Mouse (Mus musculus) neural tube, embryonic 14.5 days (tissue): ENCODE measurements around the gene Nr2c2. TPM values are rescaled to one million over a fixed set of nuclear protein-coding genes. Genes with fewer than 3 reads are reported as not detected.

ENCODE experiments used
- ATAC-seq: fragments of 200-750 bp; cut with Nextera tagmentation; 2 replicates; pipeline ENCODE4 v1.8.0; 2017; ENCODE audit warnings: low read depth, mild to moderate bottlenecking, moderate TSS enrichment, moderate library complexity
- H3K27ac ChIP-seq: fragments of 300-500 bp; sonication (generic); 2 replicates; pipeline ENCODE4 v1.5.1; 2014; ENCODE audit warnings: low read depth, mild to moderate bottlenecking, control low read depth, low read length, moderate library complexity, mixed read lengths
- H3K27me3 ChIP-seq: fragments of 300-500 bp; sonication (generic); 2 replicates; pipeline ENCODE4 v1.6.1; 2014; ENCODE audit warnings: low read length; ENCODE audit not compliant: control insufficient read depth, insufficient read depth
- H3K36me3 ChIP-seq: fragments of 300-500 bp; sonication (generic); 2 replicates; pipeline ENCODE4 v1.6.1; 2014; ENCODE audit warnings: low read length, mixed read lengths; ENCODE audit not compliant: control insufficient read depth, insufficient read depth
- H3K4me1 ChIP-seq: fragments of 300-500 bp; sonication (generic); 2 replicates; pipeline ENCODE4 v1.6.1; 2014; ENCODE audit warnings: low read length; ENCODE audit not compliant: control insufficient read depth, insufficient read depth
- H3K4me2 ChIP-seq: fragments of 300-500 bp; sonication (generic); 2 replicates; pipeline ENCODE4 v1.6.1; 2014; ENCODE audit warnings: mild to moderate bottlenecking, low read depth, low read length, control low read depth
- H3K4me3 ChIP-seq: fragments of 300-500 bp; sonication (generic); 2 replicates; pipeline ENCODE4 v1.5.1; 2014; ENCODE audit warnings: low read depth, low read length, control low read depth, mixed read lengths
- H3K9ac ChIP-seq: fragments of 300-500 bp; sonication (generic); replicated peaks from 2 replicates; pipeline ENCODE4 v1.6.1; 2014; ENCODE audit warnings: low read depth, mild to moderate bottlenecking, control low read depth, low read length, mixed read lengths
- H3K9me3 ChIP-seq: fragments of 300-500 bp; sonication (generic); 2 replicates; pipeline ENCODE4 v1.6.1; 2016; ENCODE audit warnings: low read length; ENCODE audit not compliant: control insufficient read depth
- WGBS: fragments of 180-500 bp; shearing (Covaris S2); extraction: QIAGEN DNeasy Blood & Tissue Kit; methylation state at CpG from one replicate; pipeline ENCODE4 v1.1.7; 2014; 5-methylcytosine and 5-hydroxymethylcytosine counted together
- polyA plus RNA-seq: library from polyadenylated mRNA; unstranded; fragments of >200 nt; fragmentation: Nextera tagmentation; extraction: Ambion mirVana; gene quantifications from 2 replicates; pipeline ENCODE4 v1.2.1, GENCODE M21; 2014

Gene Nr2c2
- 34.1 and 36.4 TPM in 2 replicates for polyA plus RNA-seq

DNA sequence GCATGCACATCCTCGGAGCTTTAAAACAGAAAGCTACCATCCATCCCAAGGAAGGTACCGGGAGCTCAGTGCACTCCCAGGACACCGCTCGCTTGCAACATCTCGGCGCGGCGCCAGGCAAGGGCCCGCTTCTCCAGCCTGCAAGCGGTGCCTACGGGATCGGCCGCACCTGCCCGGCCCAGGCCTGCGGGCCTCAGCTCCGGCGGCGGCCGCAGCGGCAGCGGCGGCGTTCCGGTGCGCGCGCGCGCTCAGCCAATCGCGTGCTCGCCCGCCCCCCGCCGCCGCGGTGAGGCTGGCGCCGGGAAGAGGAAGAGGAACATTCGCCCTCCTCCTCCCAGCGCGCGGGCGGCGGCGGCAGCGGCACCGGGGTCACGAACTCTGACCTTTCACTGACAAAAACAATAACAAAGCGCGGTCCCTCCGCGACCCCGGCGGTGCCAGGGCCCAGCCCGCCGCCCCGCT is at the start of gene Nr2c2:
TSS of gene Nr2c2 (plus strand) at position 261 of the 462 bp plus-strand sequence.
- H3K27me3 ChIP-seq = no peaks in the 10 kb centered on the region
- H3K4me1 ChIP-seq = peaks cover 27% of the 10 kb centered on the region
- H3K4me3 ChIP-seq = peak within 1 kb of the TSS; percentile 99
- H3K9me3 ChIP-seq = no peaks in the 10 kb centered on the region
- peak within 1 kb of the TSS; percentile 98 for H3K27ac ChIP-seq
- H3K36me3 ChIP-seq = no peaks in the 10 kb centered on the region
- WGBS = under 1% methylated on average over 25 of the region's 58 CpGs
- peak within 1 kb of the TSS; percentile 99 for H3K9ac ChIP-seq
- peak within 1 kb of the TSS; percentile 79 for H3K4me2 ChIP-seq
- peak; percentile 72 for ATAC-seq

DNA sequence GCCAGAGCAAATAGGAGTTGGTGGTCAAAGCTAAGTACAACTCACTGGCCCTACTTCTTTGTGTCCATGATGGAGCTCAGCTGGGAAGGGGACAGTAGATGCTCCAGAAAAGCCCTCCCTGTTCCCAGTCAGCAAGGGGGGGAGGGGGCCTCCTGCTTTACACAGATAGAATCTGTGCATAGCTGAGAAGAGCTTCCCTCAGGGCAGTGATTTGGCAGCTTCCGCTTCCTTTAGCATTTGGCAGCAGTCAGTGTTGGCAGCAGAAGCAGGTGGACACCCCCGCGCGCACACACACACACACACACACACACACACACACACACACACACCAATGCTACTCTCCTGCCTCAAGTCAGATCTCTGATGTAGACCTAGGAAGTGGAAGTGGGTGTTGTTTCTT is 49.1 kb upstream of the Nr2c2 start:
- Histone ChIP-seq H3K9me3 (no peaks in the 10 kb centered on the region), H3K36me3 (no peaks in the 10 kb centered on the region), H3K9ac (no peak overlapping the region), H3K4me3 (no peak overlapping the region), H3K27me3 (no peaks in the 10 kb centered on the region), H3K4me2 (no peak overlapping the region), H3K27ac (no peak overlapping the region), H3K4me1 (no peaks in the 10 kb centered on the region)
- 66% methylated on average over 4 of the region's 4 CpGs for WGBS
- no peak for ATAC-seq

DNA sequence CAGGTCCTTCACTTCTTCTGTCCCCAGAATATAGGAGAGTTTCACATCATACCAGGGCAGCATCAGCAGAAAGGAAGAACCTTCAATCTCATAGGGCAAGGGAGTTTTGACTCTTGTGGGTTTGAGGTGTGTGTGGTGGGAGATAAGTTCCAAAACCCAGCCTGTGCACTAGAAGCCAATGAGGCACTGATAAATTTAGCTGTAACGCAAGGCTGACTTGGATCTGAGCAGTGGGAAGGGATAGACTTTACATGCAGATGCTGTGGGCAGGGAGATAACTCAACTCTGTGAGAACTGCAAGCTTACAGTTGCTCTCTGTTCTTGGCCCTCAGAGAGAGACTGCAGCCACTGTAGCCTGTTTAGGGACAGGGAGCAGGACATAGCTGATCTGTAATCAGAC is 48.3 kb upstream of the Nr2c2 start:
- H3K4me2 ChIP-seq = no peak overlapping the region
- H3K4me1 ChIP-seq = no peaks in the 10 kb centered on the region
- no peaks in the 10 kb centered on the region for H3K27me3 ChIP-seq
- no peak overlapping the region for H3K27ac ChIP-seq
- no peak overlapping the region for H3K4me3 ChIP-seq
- ATAC-seq = no peak
- H3K9ac ChIP-seq = no peak overlapping the region
- 92% methylated on average over 1 of the region's 1 CpGs for WGBS
- H3K9me3 ChIP-seq = no peaks in the 10 kb centered on the region
- no peaks in the 10 kb centered on the region for H3K36me3 ChIP-seq

DNA sequence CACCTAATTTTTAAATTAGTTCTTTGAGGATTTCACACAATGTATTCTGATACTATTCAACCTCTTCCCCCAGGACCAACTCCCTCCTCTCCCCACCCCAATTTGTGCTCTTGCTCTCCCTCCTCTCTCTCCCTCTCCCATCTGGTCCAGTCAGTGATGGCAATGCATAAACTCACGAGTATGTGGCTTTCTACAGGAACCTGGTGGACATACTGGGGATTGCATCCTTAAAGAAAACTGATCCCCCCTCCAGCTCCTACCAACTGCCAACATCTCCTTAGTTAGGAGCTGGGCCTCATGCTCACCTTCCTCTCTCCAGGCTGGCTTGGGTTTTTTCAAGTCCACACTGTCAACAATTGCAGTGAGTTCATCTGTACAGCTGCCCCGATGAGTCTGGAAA is 33.4 kb upstream of the Nr2c2 start:
- no peak overlapping the region for H3K9ac ChIP-seq
- H3K27me3 ChIP-seq = no peaks in the 10 kb centered on the region
- no peak for ATAC-seq
- H3K4me3 ChIP-seq = no peak overlapping the region
- no peaks in the 10 kb centered on the region for H3K36me3 ChIP-seq
- no peak overlapping the region for H3K27ac ChIP-seq
- H3K9me3 ChIP-seq = no peaks in the 10 kb centered on the region
- H3K4me1 ChIP-seq = no peaks in the 10 kb centered on the region
- no peak overlapping the region for H3K4me2 ChIP-seq
- 51% methylated on average over 2 of the region's 2 CpGs for WGBS

DNA sequence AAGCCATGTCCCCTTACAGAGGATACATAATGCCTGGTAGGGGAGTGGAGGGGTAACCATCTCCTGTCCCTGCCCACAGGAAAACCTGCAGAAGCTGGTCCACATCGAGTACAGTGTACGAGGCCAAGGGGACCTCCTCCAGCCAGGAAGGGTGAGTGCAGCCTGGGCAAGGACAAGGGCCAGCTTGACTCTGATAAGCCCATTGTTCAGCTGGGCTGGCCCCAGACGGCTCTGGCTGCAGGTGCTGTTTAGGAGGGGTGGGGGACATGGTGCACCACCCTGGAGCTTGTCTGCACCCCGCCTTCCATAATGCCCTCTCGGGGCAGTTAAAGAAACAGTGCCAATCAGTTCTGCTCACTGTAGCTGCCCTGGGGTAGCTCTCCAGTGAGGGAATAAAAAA is 29.5 kb upstream of the Nr2c2 start:
- no peak overlapping the region for H3K4me3 ChIP-seq
- no peaks in the 10 kb centered on the region for H3K9me3 ChIP-seq
- WGBS = 55% methylated on average over 5 of the region's 5 CpGs
- H3K4me1 ChIP-seq = no peaks in the 10 kb centered on the region
- no peak overlapping the region for H3K9ac ChIP-seq
- ATAC-seq = no peak
- H3K27me3 ChIP-seq = no peaks in the 10 kb centered on the region
- no peak overlapping the region for H3K4me2 ChIP-seq
- no peaks in the 10 kb centered on the region for H3K36me3 ChIP-seq
- no peak overlapping the region for H3K27ac ChIP-seq

DNA sequence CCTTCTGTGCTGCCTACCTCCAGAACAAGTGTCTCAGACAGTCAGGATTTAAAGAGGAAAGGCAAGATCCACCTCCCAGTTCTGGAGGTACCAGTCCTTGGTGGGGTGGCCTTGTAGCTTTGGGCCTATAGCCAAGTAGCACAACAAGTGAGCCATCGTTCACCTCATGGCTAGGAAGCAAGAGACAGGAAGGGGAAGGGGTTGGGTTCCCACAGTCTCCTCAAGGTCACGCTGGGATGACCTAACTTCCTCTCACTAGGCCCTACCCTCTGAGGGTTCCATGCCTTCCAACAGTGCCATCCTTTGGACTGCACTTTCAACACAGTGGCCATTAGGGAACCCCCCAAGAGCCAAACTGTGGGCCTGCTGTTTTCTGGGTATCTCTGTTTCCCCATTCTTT is 27.7 kb upstream of the Nr2c2 start:
- Histone ChIP-seq H3K4me1 (no peaks in the 10 kb centered on the region), H3K27me3 (no peaks in the 10 kb centered on the region), H3K4me2 (no peak overlapping the region), H3K9ac (no peak overlapping the region), H3K27ac (no peak overlapping the region), H3K36me3 (no peaks in the 10 kb centered on the region), H3K9me3 (no peaks in the 10 kb centered on the region), H3K4me3 (no peak overlapping the region)
- no peak for ATAC-seq
- 87% methylated on average over 2 of the region's 2 CpGs for WGBS

DNA sequence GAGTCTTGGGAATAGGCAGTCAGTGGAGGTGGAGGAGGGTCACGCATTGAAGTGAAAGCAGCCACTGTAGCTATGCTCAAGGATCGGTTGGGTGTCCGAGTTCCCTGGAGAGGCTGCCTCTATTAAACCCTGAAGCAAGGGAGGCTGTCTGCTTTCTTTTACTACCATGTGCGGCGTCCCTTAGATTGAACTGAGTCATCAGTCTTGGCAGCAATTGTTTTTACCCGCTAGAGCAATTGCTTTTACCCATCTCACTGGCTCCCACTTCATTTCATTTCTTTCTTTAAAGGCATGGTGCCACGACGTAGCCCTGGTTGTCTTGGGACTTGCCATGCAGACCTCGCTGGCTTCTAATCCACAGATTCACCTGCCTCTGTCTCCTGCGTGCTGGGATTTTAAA is 27.1 kb upstream of the Nr2c2 start:
- H3K9ac ChIP-seq = no peak overlapping the region

DNA sequence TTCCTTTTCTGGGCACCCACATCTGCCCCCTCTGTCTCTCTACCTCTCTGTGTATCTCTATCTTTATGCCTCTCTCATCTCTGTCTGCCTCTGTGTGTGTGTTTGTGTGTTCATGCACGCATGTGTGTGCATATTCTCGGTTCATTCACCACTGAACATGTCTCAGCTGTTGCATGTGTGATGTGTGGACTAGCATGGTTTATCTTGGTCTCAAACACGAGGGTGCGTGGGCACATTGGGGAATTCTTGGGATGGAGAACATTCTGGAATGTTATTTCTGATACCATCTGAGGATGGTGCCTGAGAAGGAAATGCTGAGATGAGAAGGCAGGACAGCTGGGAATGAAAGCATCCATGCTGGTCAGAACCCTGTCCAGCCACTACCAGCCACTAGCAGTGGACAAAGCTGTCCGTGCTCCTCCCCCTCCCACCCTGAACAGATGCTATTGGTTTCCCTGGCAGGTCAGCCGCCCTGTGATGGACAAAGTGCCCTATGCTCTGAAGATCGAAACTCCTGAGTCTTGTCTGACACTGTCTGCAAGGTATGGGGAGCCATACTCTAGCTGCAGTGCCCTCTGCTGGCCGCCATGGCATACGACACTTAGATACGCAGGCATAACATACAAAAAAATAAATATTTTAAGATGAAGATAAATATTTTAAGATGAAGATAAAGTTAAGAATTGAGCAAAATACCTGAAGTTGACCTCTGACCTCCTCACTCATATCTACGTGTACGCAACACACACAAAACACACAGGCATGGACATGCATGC is 25.3 kb upstream of the Nr2c2 start:
- no peak for ATAC-seq
- Histone ChIP-seq H3K9me3 (no peaks in the 10 kb centered on the region), H3K9ac (no peak overlapping the region), H3K4me1 (no peaks in the 10 kb centered on the region), H3K4me3 (no peak overlapping the region), H3K27ac (no peak overlapping the region), H3K4me2 (no peak overlapping the region), H3K27me3 (no peaks in the 10 kb centered on the region), H3K36me3 (no peaks in the 10 kb centered on the region)
- WGBS = 56% methylated on average over 12 of the region's 12 CpGs

More for the DNA sequence above, 27.1 kb upstream of the Nr2c2 start:
- ATAC-seq = no peak
- WGBS = 51% methylated on average over 10 of the region's 10 CpGs
- H3K9me3 ChIP-seq = no peaks in the 10 kb centered on the region
- no peaks in the 10 kb centered on the region for H3K27me3 ChIP-seq
- H3K36me3 ChIP-seq = no peaks in the 10 kb centered on the region
- no peak overlapping the region for H3K27ac ChIP-seq
- no peaks in the 10 kb centered on the region for H3K4me1 ChIP-seq
- H3K4me3 ChIP-seq = no peak overlapping the region
- H3K4me2 ChIP-seq = no peak overlapping the region

DNA sequence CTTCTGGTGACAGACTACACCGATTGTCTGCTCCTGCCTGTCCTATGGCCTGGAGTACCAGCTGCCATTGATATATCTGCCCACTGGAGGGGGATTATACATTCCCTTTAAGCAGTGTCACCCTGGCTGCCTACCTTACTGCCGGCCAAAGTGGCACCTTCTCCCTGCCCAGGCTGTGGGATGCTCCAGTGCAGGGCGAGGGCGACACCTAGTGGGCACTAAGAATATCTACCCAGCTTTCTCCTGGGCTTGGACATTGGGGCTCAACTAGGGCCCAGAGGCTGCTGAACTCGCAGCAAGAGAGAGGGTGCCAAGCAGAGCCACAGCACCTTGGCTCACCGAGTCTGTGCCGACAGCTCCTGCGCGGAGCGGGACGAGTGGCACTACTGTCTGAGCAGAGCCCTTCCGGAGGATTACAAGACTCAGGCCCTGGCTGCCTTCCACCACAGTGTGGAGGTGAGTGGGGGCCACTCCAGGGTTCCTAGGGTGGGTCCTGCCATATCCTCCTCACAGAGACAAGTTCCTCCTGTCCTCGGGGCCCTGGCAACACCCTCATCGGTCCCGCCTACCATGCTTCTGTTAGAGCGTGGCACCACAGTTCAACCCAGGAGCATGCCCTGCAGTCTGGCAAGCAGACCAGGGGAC is 23.9 kb upstream of the Nr2c2 start:
- no peak overlapping the region for H3K27ac ChIP-seq
- H3K4me2 ChIP-seq = no peak overlapping the region
- H3K4me3 ChIP-seq = no peak overlapping the region
- no peaks in the 10 kb centered on the region for H3K27me3 ChIP-seq
- no peaks in the 10 kb centered on the region for H3K9me3 ChIP-seq
- H3K9ac ChIP-seq = no peak overlapping the region
- H3K36me3 ChIP-seq = no peaks in the 10 kb centered on the region
- H3K4me1 ChIP-seq = no peaks in the 10 kb centered on the region
- 39% methylated on average over 16 of the region's 16 CpGs for WGBS
- ATAC-seq = peak; percentile 89
